Mouse (Mus musculus): ENCODE data around the gene Nrxn1.

Gene Nrxn1

DNA sequence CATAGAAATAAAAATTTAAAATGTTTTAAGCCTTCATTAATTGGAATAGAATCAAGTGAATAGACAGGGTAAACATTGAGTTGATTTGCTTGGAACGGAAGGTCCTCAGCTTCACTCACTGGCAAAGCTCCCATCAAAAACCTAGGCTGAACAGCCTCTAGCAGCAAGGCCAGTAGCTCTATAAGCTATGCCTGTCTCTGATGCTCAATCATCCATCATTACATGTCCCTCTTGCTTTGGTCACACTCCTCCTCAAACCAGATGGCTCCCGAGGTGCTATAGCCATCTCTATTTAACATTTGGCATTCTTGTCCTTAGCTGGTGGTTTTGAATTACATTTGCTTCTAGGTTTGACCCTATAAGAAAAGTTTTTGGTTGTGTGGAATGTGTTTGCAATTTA is 657.5 kb downstream of the Nrxn1 start:
- no peak for DNase-seq (ENCODE audit: low spot score)

DNA sequence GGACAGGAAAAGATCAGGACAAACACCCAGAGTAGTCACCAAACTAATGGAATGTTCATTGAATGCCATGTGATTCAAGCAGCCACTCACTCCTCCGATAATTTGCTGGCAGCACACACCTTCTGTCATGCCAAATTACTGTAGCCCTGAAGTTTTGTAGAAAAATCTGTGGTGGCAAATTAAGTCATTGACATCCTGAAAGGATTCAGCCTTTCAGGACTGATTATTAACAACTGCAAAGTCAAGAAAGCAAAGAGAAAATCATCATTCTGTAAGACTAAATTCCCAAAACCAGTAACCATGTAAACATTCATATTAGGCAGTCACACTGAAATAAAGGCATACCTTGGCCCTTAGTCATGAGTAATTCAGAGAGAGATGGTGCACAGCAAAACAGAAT is 662.7 kb downstream of the Nrxn1 start:
- DNase-seq (ENCODE audit: low spot score), result no peak

DNA sequence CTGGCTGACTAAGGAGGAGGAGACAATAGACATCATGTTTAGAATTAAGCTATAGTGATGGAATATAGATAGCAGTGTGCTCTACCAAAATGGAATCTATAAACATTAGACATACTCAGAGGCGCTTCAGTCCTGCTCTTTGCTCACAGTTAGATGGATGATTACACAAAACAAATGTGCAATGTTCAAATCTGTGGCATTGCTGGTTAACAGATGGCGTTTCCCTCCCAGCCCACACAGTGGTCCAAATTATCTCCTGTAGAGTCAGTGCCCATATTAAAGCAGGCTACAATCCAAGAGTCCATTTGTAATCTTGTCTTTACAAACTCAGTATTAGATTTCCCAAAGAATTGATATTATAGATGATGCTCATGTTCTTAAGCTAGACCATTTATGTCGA is 666.9 kb downstream of the Nrxn1 start:
- no peak for DNase-seq (ENCODE audit: low spot score)

DNA sequence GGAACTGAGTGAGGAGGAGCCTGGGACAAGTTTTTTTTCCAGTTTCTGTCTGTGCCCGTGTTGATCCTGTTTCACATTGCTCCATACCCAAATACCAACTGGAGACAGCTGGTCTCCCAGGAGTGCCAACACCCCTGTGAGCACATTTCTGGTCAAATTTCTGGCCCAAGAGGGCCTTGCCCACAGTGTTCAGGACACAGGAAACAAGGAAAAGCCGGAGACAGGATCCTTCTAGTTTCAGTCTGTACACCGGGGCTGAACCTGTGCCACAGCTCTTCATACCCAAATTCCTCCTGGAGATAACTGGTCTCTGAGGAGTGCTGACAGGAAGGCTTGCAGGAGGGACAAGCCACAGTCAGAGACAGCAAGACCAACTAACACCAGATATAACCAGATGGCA is 670.3 kb downstream of the Nrxn1 start:
- no peak for DNase-seq (ENCODE audit: low spot score)

DNA sequence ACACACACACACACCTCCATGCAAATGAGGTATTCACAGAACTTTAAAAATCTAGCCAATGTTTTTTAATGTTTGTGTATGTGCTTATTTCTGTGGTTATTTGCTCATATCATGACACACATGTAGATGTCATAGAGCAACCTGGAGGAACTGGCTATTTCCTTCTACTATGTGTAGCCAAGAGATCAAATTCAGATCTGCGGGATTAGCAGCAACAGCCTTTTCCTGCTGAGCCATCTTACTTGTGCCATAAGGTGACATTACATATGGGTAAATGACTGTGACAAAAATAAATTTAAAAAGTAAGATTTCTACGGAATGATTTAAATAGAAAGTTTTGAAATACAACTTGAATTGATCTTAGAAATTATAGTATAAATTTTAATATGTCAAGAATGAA is 672.1 kb downstream of the Nrxn1 start:
- no peak for DNase-seq (ENCODE audit: low spot score)

DNA sequence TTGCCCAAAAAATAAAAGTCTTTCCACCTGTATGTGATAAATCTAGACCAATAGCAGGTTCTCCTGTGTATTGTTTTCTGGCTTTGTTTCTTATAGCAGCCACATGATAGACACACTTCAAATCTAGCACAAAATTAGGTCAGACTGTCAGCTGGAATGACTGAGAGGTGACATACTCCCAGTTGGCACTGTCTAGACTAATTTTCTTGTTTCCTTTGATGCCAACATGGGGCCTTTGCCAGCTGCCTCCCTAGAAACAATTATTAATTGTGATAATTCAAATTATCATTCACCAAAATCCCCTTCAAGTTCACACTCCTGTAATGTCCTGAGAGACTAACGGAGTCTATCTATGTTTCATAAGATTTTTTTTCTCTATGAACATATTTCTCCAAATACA is 673.3 kb downstream of the Nrxn1 start:
- DNase-seq (ENCODE audit: low spot score), result no peak

DNA sequence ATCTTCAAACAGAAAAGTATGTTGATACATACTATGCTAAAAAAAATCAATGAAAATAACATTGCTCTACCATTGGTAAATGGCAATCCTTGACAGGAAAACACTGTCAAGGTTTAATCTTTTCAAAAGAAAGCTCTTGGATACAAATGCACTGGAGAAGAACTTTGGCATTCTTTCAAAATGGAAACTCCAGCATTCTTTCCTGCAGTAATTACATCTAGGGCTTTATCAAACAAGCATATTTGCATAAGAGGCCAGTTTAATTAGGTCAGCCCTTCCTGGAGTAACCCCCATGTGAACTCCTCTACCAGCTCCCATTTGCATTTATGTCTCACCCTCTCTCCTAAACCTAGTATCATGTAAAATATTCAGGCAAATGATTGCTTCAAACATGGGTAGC is 696.5 kb downstream of the Nrxn1 start:
- no peak for DNase-seq (ENCODE audit: low spot score)

DNA sequence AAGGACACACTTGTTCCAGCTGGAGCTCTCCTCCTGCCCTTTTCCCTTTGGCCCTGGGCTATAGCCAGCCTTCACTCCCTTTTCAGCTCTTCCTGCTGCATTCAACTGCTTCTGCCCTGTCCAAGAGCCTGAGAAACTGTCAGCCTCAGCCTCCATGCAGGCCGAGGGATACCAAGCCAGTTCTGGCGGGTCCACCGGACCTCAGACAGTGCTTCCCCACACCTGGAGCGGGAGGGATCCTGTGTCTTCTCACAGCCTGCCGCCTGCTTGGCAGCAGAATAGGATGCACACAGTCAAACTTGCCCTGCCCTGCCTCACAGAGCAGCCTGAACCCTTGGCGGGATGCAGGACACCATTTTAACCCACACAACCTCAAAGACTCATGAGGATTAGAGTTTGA is 698.3 kb downstream of the Nrxn1 start:
- DNase-seq (ENCODE audit: low spot score), result no peak

DNA sequence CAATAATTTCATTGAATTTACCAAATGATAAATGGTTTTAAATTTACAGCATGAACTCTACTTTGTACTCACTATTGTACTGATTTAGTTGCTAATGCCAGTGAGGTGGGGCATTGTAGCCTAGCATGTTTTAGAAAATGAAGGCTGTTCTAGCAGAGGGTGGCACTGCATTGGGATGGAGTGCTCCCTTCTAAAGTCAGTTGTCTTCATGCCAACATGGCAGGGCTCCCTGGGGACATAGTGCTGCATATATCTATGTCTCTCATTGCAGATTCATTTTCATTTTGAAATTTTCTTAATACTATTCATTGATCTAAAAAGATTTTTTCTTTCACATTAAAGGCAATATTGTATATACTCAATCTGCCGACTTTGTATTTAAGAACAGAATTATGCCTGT is 700.1 kb downstream of the Nrxn1 start:
- no peak for DNase-seq (ENCODE audit: low spot score)

DNA sequence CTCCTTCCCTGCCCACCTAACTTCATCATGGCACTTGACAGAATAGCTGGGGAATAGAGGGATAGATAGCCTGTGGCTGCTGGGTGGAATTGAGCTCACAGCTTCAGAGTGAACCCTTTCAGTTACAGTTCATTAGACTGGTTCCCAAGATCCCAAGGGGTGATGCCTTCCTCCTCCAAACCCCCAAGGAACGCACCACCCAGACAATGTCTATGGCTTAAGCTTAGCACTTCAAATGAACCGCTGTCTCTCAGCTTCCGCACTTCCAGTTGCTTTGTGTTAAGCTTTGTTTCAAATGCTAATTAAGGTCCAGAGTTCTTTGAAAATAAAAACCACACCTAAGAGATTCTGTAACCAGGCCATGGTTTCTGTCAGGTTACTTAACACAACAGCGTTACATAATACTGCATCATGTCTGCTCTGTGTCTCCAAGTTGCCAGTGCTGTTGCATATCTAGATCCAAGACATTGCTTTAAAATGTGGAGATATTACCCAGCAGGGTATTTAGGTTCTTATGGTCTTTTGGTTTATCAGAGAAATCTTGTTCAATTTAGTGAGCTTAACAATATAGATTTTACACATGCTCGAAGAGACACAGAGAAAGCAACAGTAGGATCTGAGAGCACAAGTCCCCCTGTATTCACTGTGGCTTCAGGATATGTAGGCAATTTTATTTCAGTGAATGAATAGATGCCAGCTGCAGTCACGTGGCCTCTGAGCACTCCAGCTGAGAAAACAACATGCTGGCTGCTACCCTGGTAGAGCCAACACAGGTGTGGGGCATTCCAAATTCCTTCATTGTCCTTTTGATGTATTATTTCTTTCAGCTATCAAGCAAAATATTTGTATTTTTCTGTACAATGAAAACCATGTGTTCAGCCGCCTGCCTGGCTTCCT is 702.3 kb downstream of the Nrxn1 start:
- DNase-seq (ENCODE audit: low spot score), result no peak

DNA sequence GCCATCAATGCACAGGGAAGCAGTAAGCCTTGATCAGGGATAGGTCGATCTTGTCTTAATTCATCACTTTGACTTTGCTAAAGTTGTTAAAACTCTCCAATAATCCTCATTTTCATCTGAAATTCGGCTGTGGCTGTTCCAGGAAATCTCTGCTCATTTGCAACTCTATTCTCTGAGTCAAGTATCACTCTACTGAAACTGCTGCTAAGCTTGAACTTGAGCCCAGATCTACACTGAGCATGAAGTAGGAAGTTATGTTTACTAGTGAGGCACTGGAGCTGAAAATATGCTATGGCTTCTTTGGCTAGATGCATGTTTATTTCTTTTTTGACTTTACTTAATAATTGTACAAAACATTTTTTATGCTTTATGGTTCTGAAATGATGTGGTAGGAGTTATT is 708.0 kb downstream of the Nrxn1 start:
- no peak for DNase-seq (ENCODE audit: low spot score)

DNA sequence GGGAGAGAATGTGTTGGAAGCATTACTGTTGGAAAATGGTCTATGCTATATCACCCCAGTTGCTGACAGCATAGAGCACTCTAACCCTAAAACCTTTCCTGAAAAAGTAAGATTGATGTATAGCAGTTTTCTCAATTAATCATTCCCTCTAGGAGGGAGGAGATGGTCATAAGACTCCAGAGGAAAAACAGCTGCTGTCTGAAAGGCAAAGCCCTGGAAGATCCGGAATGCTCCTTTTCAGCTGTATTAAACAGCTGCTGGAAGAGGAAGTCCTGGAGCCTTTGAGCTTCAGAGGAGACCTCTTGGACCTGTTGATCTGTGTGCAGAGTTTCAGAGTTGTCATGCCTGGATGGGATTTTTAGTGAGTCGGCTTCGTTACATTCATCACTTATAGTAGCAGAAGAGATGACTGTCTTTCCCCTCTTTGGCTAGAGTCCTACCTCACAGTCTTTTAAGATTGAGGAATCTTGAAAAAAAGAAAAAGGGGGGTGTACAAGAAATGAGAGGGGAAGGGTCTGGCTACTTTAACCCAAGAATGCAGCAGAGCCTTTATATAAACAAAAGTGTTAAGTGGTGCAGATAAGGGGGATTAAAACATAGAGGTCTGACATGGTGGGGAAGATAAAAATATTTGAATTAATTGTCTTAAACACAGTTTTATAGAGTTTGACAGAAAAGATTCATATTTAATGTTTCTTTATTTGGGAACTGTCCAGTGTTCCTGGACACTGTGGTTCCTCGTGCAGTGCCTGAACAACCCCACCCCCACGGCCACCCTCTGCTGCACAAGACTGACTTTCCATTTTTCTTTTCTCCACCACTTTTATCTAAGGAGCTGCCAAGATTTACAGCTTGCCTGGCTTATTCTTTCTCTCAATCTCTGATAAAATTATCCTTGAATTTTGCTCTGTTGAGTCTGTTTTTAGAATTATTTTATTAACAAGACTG is 710.1 kb downstream of the Nrxn1 start:
- no peak for DNase-seq (ENCODE audit: low spot score)

DNA sequence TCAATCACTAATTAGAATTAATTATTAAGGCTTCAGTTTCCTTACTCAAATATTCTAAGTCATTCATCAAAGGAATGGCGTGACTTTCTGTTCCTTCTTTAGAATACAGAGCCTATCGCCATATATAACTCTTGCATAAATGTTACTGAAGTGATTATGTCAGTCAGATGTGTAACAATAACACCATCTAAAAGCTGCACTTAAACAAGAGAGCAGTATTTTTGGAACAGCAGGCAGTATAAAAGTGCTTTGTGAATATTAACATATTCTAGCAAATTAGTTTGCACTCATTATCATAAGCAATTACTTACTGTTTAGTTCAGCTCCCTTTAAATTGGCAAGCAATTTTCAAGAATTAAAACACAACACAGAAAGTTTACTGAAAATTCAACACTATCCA is 716.3 kb downstream of the Nrxn1 start:
- DNase-seq (ENCODE audit: low spot score), result no peak

DNA sequence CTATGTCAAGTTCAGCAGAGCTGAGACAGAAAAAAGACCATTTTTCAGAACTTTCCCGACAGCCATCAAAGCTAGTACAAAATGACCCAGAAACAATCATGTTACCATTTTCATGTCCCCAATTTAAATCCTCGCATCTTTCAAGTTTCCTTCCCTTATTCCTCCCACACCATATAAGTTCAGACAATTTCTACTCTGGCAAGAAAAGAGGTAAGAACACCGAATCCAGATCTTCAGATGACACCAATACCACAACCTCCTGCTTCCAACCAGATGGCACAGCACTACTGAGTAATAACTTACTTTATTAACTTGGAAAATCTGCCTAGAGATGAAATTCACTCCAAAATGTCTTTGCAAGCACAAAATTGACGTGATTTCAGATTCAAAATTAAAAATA is 730.7 kb downstream of the Nrxn1 start:
- DNase-seq (ENCODE audit: low spot score), result no peak

DNA sequence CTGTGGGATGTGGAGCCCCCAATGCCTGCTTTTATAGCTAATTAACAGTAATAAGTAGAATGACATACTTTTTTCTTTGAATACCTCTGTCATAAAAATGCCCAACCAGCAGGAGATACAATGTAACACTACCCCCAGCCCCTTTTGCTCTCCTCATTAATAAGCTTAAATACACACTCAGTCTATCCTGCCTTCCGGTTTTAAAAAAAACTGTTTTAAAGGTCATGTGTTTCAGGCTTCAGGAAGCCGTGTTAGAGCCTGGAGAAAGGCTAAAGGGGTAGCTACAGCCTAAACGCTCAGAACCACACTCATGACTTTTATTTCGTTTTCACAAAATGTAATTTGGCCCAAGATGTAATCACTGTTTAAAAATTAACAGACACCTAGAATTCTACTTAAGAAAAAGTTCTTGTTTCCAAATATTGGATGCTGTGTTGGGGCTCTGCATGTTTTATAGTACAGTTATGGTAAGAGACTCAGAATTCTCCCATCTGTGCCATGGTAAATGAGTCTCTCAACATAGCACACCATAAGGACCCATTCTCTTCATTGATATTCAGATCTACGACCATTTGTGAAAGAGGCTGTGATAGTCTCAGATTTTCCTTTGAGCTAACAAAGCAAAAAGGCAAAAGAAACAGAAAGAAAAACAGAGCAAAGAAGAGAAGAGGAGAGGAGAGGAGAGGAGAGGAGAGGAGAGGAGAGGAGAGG is 743.3 kb downstream of the Nrxn1 start:
- DNase-seq (ENCODE audit: low spot score), result no peak

DNA sequence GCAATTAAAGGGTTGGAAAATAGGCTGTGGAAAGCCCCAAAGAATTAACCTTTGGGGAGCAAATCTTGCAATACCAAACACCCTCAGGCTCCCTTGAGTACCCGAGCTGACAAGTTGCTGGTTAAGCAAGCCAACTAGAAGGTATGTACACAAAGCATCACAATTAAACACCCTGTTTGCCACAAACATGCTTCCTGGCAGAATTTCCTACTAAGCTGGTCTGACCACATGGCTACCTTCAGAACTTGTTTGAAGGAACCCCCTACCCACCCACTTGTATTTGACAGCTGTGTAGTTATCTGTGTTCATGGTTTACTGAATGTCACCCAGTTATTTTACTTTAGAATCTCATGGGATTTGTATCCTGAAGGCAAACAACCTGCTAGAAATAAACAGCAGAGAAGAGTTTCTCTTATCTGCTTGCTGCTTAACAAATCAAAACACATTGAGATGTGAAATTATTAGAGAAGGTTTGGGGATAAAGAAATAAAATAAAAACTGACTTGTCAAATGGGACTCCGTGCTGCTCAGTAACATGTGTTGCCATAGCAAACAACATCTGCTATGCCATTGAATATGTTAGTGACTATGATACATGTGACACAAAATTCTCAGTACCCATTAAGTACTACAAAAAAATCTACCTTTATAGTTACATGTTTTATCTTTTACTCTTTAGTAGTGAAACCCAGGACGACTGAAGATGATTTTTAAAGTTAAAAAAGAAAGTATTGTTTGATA is 746.0 kb downstream of the Nrxn1 start:
- no peak for DNase-seq (ENCODE audit: low spot score)

DNA sequence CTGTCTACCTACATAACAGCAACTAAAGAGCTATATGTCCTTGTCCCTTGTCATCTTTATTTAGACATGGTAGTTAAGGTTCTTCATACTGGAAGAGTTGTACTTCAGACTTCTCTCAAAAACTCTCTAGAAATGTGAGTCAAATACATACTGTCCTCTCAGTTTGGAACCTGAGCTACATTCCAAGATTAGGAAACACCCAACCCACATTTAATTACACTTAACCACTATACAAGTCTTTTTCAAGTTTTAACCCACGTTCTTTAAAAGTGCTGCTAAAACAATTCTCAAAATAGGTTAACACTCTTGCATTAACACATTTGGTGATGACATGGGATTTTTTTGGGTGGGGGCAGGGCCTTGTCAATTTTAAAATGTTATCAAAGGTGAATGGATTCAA is 759.4 kb downstream of the Nrxn1 start:
- no peak for DNase-seq (ENCODE audit: low spot score)

DNA sequence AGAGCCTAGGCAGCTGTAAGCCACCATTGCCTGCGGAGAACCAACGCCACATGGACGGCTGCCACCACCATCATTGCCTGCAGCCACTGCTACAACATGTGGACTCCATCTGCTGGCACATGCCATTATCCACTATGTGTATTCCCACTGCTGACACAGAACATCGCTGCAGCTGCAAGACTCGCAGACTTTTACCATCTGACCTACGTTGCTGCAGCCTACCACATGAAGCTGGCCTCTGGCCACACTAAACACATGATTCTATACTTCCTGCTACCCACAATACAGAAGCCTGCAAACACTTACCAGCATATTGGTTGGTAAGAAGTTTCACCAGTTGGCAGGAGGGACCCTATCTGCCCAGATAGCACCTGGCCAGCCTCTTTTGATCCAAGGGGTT is 769.2 kb downstream of the Nrxn1 start:
- no peak for DNase-seq (ENCODE audit: low spot score)

DNA sequence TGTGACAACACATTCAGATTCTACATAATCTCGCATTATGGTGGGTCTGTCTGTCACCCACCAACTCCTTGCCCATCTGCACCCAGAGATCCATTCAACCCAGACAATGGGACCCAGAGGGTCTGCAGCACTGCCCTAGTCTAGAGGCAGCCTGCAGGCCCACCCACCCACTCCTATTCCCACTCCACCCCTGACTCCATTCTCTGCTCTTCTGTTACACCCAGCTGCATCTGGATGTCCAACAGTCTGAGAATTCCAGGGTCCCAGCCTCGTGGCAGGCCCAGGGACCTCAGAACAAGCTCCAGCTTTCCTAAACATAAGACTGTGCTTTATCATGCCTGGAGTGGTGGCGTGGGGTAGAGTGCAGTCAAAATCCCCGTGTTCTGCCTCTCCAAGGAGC is 820.6 kb downstream of the Nrxn1 start:
- no peak for DNase-seq (ENCODE audit: low spot score)

DNA sequence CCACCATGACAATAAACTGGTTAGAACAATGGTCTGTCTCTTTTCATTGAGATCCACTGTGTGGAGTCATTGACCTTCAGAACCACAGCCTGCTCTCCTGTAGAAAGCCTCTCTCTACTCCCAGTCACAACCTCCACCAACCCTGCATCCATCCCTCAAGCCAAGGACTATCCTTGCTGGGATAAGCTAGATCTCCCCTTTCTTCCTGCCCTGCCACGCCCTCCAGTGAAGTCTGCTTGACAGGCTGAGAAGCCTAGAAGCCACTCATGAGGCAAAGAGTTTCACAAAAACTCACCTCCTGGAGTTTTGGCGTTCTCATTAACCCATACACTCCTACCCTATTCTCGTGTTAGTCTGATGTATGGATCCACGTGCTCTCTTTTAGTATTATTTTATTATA is 821.7 kb downstream of the Nrxn1 start:
- DNase-seq (ENCODE audit: low spot score), result no peak

DNA sequence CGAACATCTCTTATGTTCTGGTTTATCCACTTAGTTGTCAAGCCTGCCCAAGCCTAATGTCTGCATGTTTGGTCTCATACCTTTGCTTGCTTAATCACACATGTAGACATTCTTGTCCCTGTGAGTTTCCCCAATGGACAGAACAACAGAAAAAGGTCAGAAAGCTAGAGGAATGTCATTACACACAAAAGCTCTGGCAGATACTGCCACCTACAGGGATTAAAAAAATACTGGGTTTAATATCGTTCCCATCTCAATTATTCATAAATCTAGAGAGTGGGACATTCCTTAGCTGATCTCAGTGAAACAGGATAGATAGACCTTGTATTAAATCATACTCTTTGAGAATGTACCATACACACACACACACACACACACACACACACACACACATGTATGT is 823.7 kb downstream of the Nrxn1 start:
- no peak for DNase-seq (ENCODE audit: low spot score)
